Mouse (Mus musculus): ENCODE data around the gene BC035947.
"Not testable (repeated sequence)": the region's sequence is repeated elsewhere in the genome, so short reads cannot be mapped to it uniquely, and the experiment has no call there.

The BC035947 gene

GRCm38 (mm10) chr1:78507137-78507536 is 4.8 kb downstream of the BC035947 start:
- in situ Hi-C loops (cut with MboI, MseI) = no loop called here

- in situ Hi-C loops (cut with MboI, MseI) = no loop called here
These were observed 9.4 kb downstream of the BC035947 start for GRCm38 (mm10) chr1:78502527-78502926.

GRCm38 (mm10) chr1:78501856-78502255 is 10.1 kb downstream of the BC035947 start:
- in situ Hi-C loops (cut with MboI, MseI) = not testable (repeated sequence)

- in situ Hi-C loops (cut with MboI, MseI) = no loop called here
These were observed 10.9 kb downstream of the BC035947 start for GRCm38 (mm10) chr1:78501036-78501435.

GRCm38 (mm10) chr1:78490143-78490542 is 21.8 kb downstream of the BC035947 start:
- in situ Hi-C loops (cut with MboI, MseI) = no loop called here

- in situ Hi-C loops (cut with MboI, MseI) = no loop called here
These were observed 23.0 kb downstream of the BC035947 start, which contains the start of gene Farsb for GRCm38 (mm10) chr1:78488752-78489492. Gene Farsb, minus strand, starts transcription at chr1:78488897.

GRCm38 (mm10) chr1:78488427-78488751 is 23.6 kb downstream of the BC035947 start:
- in situ Hi-C loops (cut with MboI, MseI) = no loop called here

- in situ Hi-C loops (cut with MboI, MseI) = no loop called here
These were observed 27.6 kb downstream of the BC035947 start for GRCm38 (mm10) chr1:78484361-78484760.

GRCm38 (mm10) chr1:78483430-78483829 is 28.5 kb downstream of the BC035947 start:
- in situ Hi-C loops (cut with MboI, MseI) = no loop called here

GRCm38 (mm10) chr1:78472441-78472840 is 39.5 kb downstream of the BC035947 start:
- in situ Hi-C loops (cut with MboI, MseI) = no loop called here

- in situ Hi-C loops (cut with MboI, MseI) = no loop called here
These were observed 57.3 kb downstream of the BC035947 start for GRCm38 (mm10) chr1:78454659-78455058.

GRCm38 (mm10) chr1:78453886-78454285 is 58.1 kb downstream of the BC035947 start:
- in situ Hi-C loops (cut with MboI, MseI) = no loop called here

- in situ Hi-C loops (cut with MboI, MseI) = no loop called here
These were observed 59.4 kb downstream of the BC035947 start for GRCm38 (mm10) chr1:78452544-78452943.

GRCm38 (mm10) chr1:78451070-78451854 is 60.7 kb downstream of the BC035947 start:
- in situ Hi-C loops (cut with MboI, MseI) = no loop called here

GRCm38 (mm10) chr1:78448091-78448490 is 63.9 kb downstream of the BC035947 start:
- in situ Hi-C loops (cut with MboI, MseI) = no loop called here

All from T-helper 17 cell (primary cell).